28 mouse cellular contexts compared by ENCODE assay signal in the genomic region with DNA sequence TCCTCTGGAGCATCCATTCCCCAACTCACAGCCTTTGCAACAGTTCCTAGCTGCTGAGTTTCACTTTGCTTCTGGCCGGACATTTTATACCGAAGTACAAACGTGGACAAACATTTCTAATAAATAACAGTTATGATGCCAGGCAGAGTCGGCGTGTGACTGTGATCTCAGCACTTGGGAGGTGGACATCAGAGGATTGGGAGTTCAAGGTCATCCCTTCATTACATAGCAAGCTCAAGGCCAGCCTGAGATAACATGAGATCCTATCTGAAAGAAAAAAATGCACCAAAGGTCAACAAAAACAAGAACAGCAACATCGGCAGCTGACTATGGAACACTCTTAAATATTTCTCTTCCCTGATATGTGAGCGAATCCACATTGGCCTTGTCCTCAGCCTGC. TPM values are rescaled to one million over a fixed set of nuclear protein-coding genes. Genes with fewer than 3 reads are reported as not detected.
A peak's percentile ranks its signal among the peaks of the same experiment; 100 is the strongest.
DNase-seq lines count a peak whose midpoint lies in the region; ATAC-seq and TF ChIP-seq lines count a peak whose summit lies in the region.
"Had no signal": no experiment of that assay in that cellular context is flagged by ENCODE, and none has a peak within 500 bp of the region (broad histone marks: within the 10 kb centered on the region; RNA-seq: fewer than 3 reads in every experiment).

No protein-coding gene starts in this region.

- no peak for ATAC-seq in intestine, embryonic 14.5 days (replicated peaks; ENCODE audit: low FRiP score, low TSS enrichment, low read depth)
- no peak for ATAC-seq in intestine, postnatal 0 days
- no peak for ATAC-seq in kidney, embryonic 16.5 days (ENCODE audit: low FRiP score, low TSS enrichment)
- no peak for ATAC-seq in stomach, embryonic 15.5 days (ENCODE audit: insufficient read depth, low FRiP score, low read depth)
- no peak for ATAC-seq in forebrain, postnatal 0 days
- ATAC-seq in forebrain, embryonic 12.5 days (ENCODE audit: low FRiP score) = no peak
- ATAC-seq: Patski had no signal

- peak overlapping the region; percentile 83 for H3K27ac ChIP-seq in intestine, embryonic 14.5 days (ENCODE audit: low read depth)
- no peak overlapping the region for H3K27ac ChIP-seq in intestine, postnatal 0 days (ENCODE audit: low read depth, low read length)
- H3K27ac ChIP-seq in kidney, embryonic 16.5 days (ENCODE audit: low read length) = peak overlapping the region; percentile 51; the same call in 1 of the 2 replicates
- peak overlapping the region; percentile 72 for H3K27ac ChIP-seq in stomach, embryonic 15.5 days
- no peak overlapping the region for H3K27ac ChIP-seq in forebrain, postnatal 0 days (ENCODE audit: low read depth, low read length)
- H3K27ac ChIP-seq in forebrain, embryonic 12.5 days = no peak overlapping the region
- H3K27ac ChIP-seq: forebrain, embryonic 10.5 days; heart, adult 2 months; hindbrain, embryonic 12.5 days; left cerebral cortex, adult 2 months; limb, embryonic 15.5 days; liver, embryonic 14.5 days; lung, embryonic 15.5 days; neural tube, embryonic 12.5 days had no signal

- peaks cover 29% of the 10 kb centered on the region; the same call in 1 of the 2 replicates for H3K4me1 ChIP-seq in intestine, embryonic 14.5 days (replicated peaks; ENCODE audit: control insufficient read depth, insufficient read depth, low read length)
- no peaks in the 10 kb centered on the region for H3K4me1 ChIP-seq in intestine, postnatal 0 days (replicated peaks; ENCODE audit: control insufficient read depth, insufficient read depth, low read length)
- peaks cover 9% of the 10 kb centered on the region; the same call in 1 of the 2 replicates for H3K4me1 ChIP-seq in kidney, embryonic 16.5 days (ENCODE audit: insufficient read depth, low read length)
- peaks cover 10% of the 10 kb centered on the region for H3K4me1 ChIP-seq in stomach, embryonic 15.5 days
- no peaks in the 10 kb centered on the region for H3K4me1 ChIP-seq in forebrain, postnatal 0 days (ENCODE audit: insufficient read depth)
- H3K4me1 ChIP-seq in forebrain, embryonic 12.5 days = peaks cover 39% of the 10 kb centered on the region
- H3K4me1 ChIP-seq: limb, embryonic 15.5 days had no signal

- H3K9me3 ChIP-seq in intestine, embryonic 14.5 days (ENCODE audit: control insufficient read depth, low read length) = no peaks in the 10 kb centered on the region
- H3K9me3 ChIP-seq in intestine, postnatal 0 days (ENCODE audit: control insufficient read depth) = no peaks in the 10 kb centered on the region
- no peaks in the 10 kb centered on the region for H3K9me3 ChIP-seq in kidney, embryonic 16.5 days (ENCODE audit: low read length)
- H3K9me3 ChIP-seq in stomach, embryonic 15.5 days = no peaks in the 10 kb centered on the region
- no peaks in the 10 kb centered on the region for H3K9me3 ChIP-seq in forebrain, postnatal 0 days (ENCODE audit: low read length)
- no peaks in the 10 kb centered on the region for H3K9me3 ChIP-seq in forebrain, embryonic 12.5 days
- H3K9me3 ChIP-seq: forebrain, embryonic 10.5 days; G1E; hindbrain, embryonic 12.5 days; limb, embryonic 15.5 days; lung, embryonic 15.5 days; neural tube, embryonic 12.5 days had no signal

- DNase-seq in intestine, embryonic 14.5 days (ENCODE audit: low spot score) = no peak
- peak; percentile 5 to 13 for DNase-seq in kidney, adult 8-10 months
- no peak for DNase-seq in forebrain, postnatal 0 days
- DNase-seq in gastrocnemius, postnatal 14 days = no peak
- DNase-seq: adrenal gland, postnatal 25 days; B cell, adult 2 months; cerebellum, adult 9-11 months; heart, adult 2 months; left cerebral cortex, postnatal 4 days; midbrain, embryonic 14.5 days; right cerebral cortex, postnatal 25 days; spleen, adult 18-20 months; thymus, postnatal 14 days had no signal

- H3K9ac ChIP-seq in intestine, embryonic 14.5 days (ENCODE audit: low read length) = no peak overlapping the region
- no peak overlapping the region for H3K9ac ChIP-seq in intestine, postnatal 0 days (ENCODE audit: low read depth, low read length)
- H3K9ac ChIP-seq in kidney, embryonic 16.5 days (replicated peaks; ENCODE audit: low read length) = no peak overlapping the region
- no peak overlapping the region for H3K9ac ChIP-seq in stomach, embryonic 15.5 days
- H3K9ac ChIP-seq in forebrain, postnatal 0 days = no peak overlapping the region
- H3K9ac ChIP-seq in forebrain, embryonic 12.5 days = no peak overlapping the region
- H3K9ac ChIP-seq: hindbrain, embryonic 12.5 days; limb, embryonic 15.5 days; liver, embryonic 14.5 days; lung, embryonic 15.5 days; neural tube, embryonic 12.5 days had no signal

- 0 out of 2 replicates have a peak overlapping the region, but pooled peaks have one; percentile 5 for H3K4me3 ChIP-seq in intestine, embryonic 14.5 days (ENCODE audit: low read depth, low read length)
- H3K4me3 ChIP-seq in intestine, postnatal 0 days (ENCODE audit: low read depth, low read length) = no peak overlapping the region
- H3K4me3 ChIP-seq in kidney, embryonic 16.5 days (ENCODE audit: low read length) = no peak overlapping the region
- H3K4me3 ChIP-seq in stomach, embryonic 15.5 days (replicated peaks) = no peak overlapping the region
- no peak overlapping the region for H3K4me3 ChIP-seq in forebrain, postnatal 0 days (ENCODE audit: low read depth, low read length)
- H3K4me3 ChIP-seq in forebrain, embryonic 12.5 days (replicated peaks) = no peak overlapping the region
- H3K4me3 ChIP-seq: forebrain, embryonic 10.5 days; heart, adult 2 months; hindbrain, embryonic 12.5 days; left cerebral cortex, adult 2 months; limb, embryonic 15.5 days; lung, embryonic 15.5 days; neural tube, embryonic 12.5 days had no signal

- H3K4me2 ChIP-seq in intestine, embryonic 14.5 days (ENCODE audit: low read length) = peak overlapping the region; percentile 31
- H3K4me2 ChIP-seq in intestine, postnatal 0 days (replicated peaks; ENCODE audit: low read depth) = no peak overlapping the region
- H3K4me2 ChIP-seq in kidney, embryonic 16.5 days (replicated peaks; ENCODE audit: low read depth, low read length) = no peak overlapping the region
- no peak overlapping the region for H3K4me2 ChIP-seq in stomach, embryonic 15.5 days
- no peak overlapping the region for H3K4me2 ChIP-seq in forebrain, postnatal 0 days (ENCODE audit: low read depth)
- no peak overlapping the region for H3K4me2 ChIP-seq in forebrain, embryonic 12.5 days
- H3K4me2 ChIP-seq: hindbrain, embryonic 12.5 days; limb, embryonic 15.5 days; lung, embryonic 15.5 days; neural tube, embryonic 12.5 days had no signal

- H3K27me3 ChIP-seq in intestine, embryonic 14.5 days (replicated peaks; ENCODE audit: control insufficient read depth, insufficient read depth, low read length) = no peaks in the 10 kb centered on the region
- H3K27me3 ChIP-seq in intestine, postnatal 0 days (replicated peaks; ENCODE audit: control insufficient read depth, insufficient read depth, low read length) = no peaks in the 10 kb centered on the region
- H3K27me3 ChIP-seq in kidney, embryonic 16.5 days (ENCODE audit: insufficient read depth, low read length) = no peaks in the 10 kb centered on the region
- H3K27me3 ChIP-seq in stomach, embryonic 15.5 days (replicated peaks) = no peaks in the 10 kb centered on the region
- H3K27me3 ChIP-seq in forebrain, postnatal 0 days (ENCODE audit: insufficient read depth, low read length) = no peaks in the 10 kb centered on the region
- H3K27me3 ChIP-seq in forebrain, embryonic 12.5 days = 0 out of 2 replicates have a peak, but pooled peaks cover 5% of the 10 kb centered on the region
- H3K27me3 ChIP-seq: limb, embryonic 15.5 days; lung, embryonic 15.5 days; neural tube, embryonic 12.5 days; Patski had no signal

- WGBS in intestine, embryonic 14.5 days = 74% methylated on average over 7 of the region's 7 CpGs
- 70% methylated on average over 7 of the region's 7 CpGs for WGBS in intestine, postnatal 0 days
- WGBS in kidney, embryonic 16.5 days = 60% methylated on average over 7 of the region's 7 CpGs
- 72% methylated on average over 7 of the region's 7 CpGs for WGBS in stomach, embryonic 15.5 days
- WGBS in forebrain, postnatal 0 days = 75% methylated on average over 7 of the region's 7 CpGs
- 91% methylated on average over 7 of the region's 7 CpGs for WGBS in forebrain, embryonic 12.5 days

- no peaks in the 10 kb centered on the region for H3K36me3 ChIP-seq in intestine, embryonic 14.5 days (ENCODE audit: control insufficient read depth, insufficient read depth, low read length)
- no peaks in the 10 kb centered on the region for H3K36me3 ChIP-seq in intestine, postnatal 0 days (ENCODE audit: control insufficient read depth, insufficient read depth)
- H3K36me3 ChIP-seq in kidney, embryonic 16.5 days (ENCODE audit: insufficient read depth, low read length) = no peaks in the 10 kb centered on the region
- H3K36me3 ChIP-seq in stomach, embryonic 15.5 days = no peaks in the 10 kb centered on the region
- H3K36me3 ChIP-seq in forebrain, postnatal 0 days (ENCODE audit: insufficient read depth) = no peaks in the 10 kb centered on the region
- no peaks in the 10 kb centered on the region for H3K36me3 ChIP-seq in forebrain, embryonic 12.5 days (replicated peaks)
- H3K36me3 ChIP-seq: forebrain, embryonic 10.5 days; G1E; hindbrain, embryonic 12.5 days; limb, embryonic 15.5 days; lung, embryonic 15.5 days; neural tube, embryonic 12.5 days had no signal

- intact Hi-C loops in gastrocnemius, postnatal 14 days (cut with DNase I; ENCODE audit: low total_unique reads) = no loop called here

- TF ChIP-seq CTCF in intestine, postnatal 0 days (IDR thresholded peaks at IDR 0.05; ENCODE audit: low read depth) = no peak
- TF ChIP-seq CTCF in forebrain, postnatal 0 days (IDR thresholded peaks at IDR 0.05; ENCODE audit: low read depth) = no peak

RNA-seq across cellular contexts. Expression of a gene that starts 46.6 kb away (rescaled TPM):
- polyA plus RNA-seq in intestine, embryonic 14.5 days (2014; fragmentation: Nextera tagmentation; extraction: Ambion mirVana) = 8.9 and 9.1 TPM in 2 replicates
- polyA plus RNA-seq in intestine, postnatal 0 days (2015; fragmentation: Nextera tagmentation; extraction: Ambion mirVana) = 1.1 TPM in 2 replicates
- polyA plus RNA-seq in kidney, embryonic 16.5 days (2015; fragmentation: Nextera tagmentation; extraction: Ambion mirVana) = 2.7 and 2.9 TPM in 2 replicates
- polyA plus RNA-seq in stomach, embryonic 15.5 days (2015; fragmentation: Nextera tagmentation; extraction: Ambion mirVana) = 6.2 and 6.8 TPM in 2 replicates
- total RNA-seq in forebrain, postnatal 0 days (2014; rRNA removed) = 34.8 and 48.9 TPM in 2 replicates
- 4.4 and 7.5 TPM in 2 replicates for polyA plus RNA-seq in forebrain, postnatal 0 days (2015; fragmentation: Nextera tagmentation; extraction: Ambion mirVana)
- polyA plus RNA-seq in forebrain, embryonic 12.5 days (2016; fragmentation: Nextera tagmentation; extraction: Ambion mirVana) = 3.5 and 3.7 TPM in 2 replicates
- 1 to 10 TPM in 1 of 2 experiments, under 1 TPM in 1; 0.33 to 1.3 TPM for total RNA-seq in gastrocnemius, postnatal 14 days (2021)
- total RNA-seq: CH12.LX; megakaryocyte-erythroid progenitor cell, adult 5-6 weeks had no signal
- polyA plus RNA-seq: G1E had no signal

Comparison
In these comparisons a context has a peak if more than half of its experiments do, and no peak if none do; other contexts are left out.
1. H3K27ac ChIP-seq: peak in intestine, embryonic 14.5 days (single experiment), kidney, embryonic 16.5 days (single experiment) and stomach, embryonic 15.5 days (single experiment); none in intestine, postnatal 0 days (single experiment), forebrain, postnatal 0 days (single experiment) and forebrain, embryonic 12.5 days (single experiment).
2. DNase-seq: peak in kidney, adult 8-10 months (2 of 2); none in intestine, embryonic 14.5 days (single experiment), forebrain, postnatal 0 days (single experiment) and gastrocnemius, postnatal 14 days (single experiment).